Mouse (Mus musculus) lung, postnatal 0 days (tissue): ENCODE results near the gene Lhx5.

Experiments used
- CTCF ChIP-seq: IDR thresholded peaks from 2 replicates; pipeline ENCODE4 v1.5.1; 2016; ENCODE audit warnings: antibody characterized with exemption, mild to moderate bottlenecking
- EP300 ChIP-seq: IDR thresholded peaks from 2 replicates; pipeline ENCODE4 v1.6.1; 2016; ENCODE audit warnings: antibody characterized with exemption, mild to moderate bottlenecking, control low read depth

GRCm38 (mm10) chr5:120424657-120425056, 6.8 kb upstream of the Lhx5 start:
- no peak for TF ChIP-seq CTCF
- TF ChIP-seq EP300: no peak
